ENCODE assay signal across 15 mouse cellular contexts in genomic region chr3:115971891-115972646, GRCm38 (mm10).
"Had no signal": no experiment of that assay in that cellular context is flagged by ENCODE, and none has a peak within 500 bp of the region (broad histone marks: within the 10 kb centered on the region; RNA-seq: fewer than 3 reads in every experiment).

No protein-coding gene starts in this region.

- H3K4me2 ChIP-seq: intestine, embryonic 15.5 days; kidney, embryonic 15.5 days; limb, embryonic 12.5 days; liver, embryonic 13.5 days; lung, embryonic 15.5 days; midbrain, embryonic 13.5 days; neural tube, embryonic 15.5 days; stomach, embryonic 15.5 days had no signal

- H3K9ac ChIP-seq: intestine, embryonic 15.5 days; kidney, embryonic 15.5 days; limb, embryonic 12.5 days; liver, embryonic 13.5 days; liver, postnatal 0 days; lung, embryonic 15.5 days; midbrain, embryonic 13.5 days; neural tube, embryonic 15.5 days; stomach, embryonic 15.5 days had no signal

- DNase-seq: kidney, adult 2 months; kidney, postnatal 14 days; liver; liver, embryonic 13.5 days; liver, postnatal 0 days; lung, postnatal 14 days; right cerebral cortex, adult 18-20 months had no signal

- H3K27ac ChIP-seq: intestine, embryonic 15.5 days; kidney, embryonic 15.5 days; limb, embryonic 12.5 days; liver, embryonic 13.5 days; lung, embryonic 15.5 days; macrophage; midbrain, embryonic 13.5 days; neural tube, embryonic 15.5 days; stomach, embryonic 15.5 days had no signal

- H3K9me3 ChIP-seq: intestine, embryonic 15.5 days; kidney, embryonic 15.5 days; limb, embryonic 12.5 days; liver, embryonic 13.5 days; lung, embryonic 15.5 days; midbrain, embryonic 13.5 days; neural tube, embryonic 15.5 days; stomach, embryonic 15.5 days had no signal

- H3K4me1 ChIP-seq: intestine, embryonic 15.5 days; kidney, embryonic 15.5 days; limb, embryonic 12.5 days; liver, embryonic 13.5 days; lung, embryonic 15.5 days; neural tube, embryonic 15.5 days; stomach, embryonic 15.5 days had no signal

- H3K27me3 ChIP-seq: intestine, embryonic 15.5 days; kidney, embryonic 15.5 days; limb, embryonic 12.5 days; liver, embryonic 13.5 days; lung, embryonic 15.5 days; midbrain, embryonic 13.5 days; neural tube, embryonic 15.5 days; stomach, embryonic 15.5 days had no signal

- ATAC-seq: intestine, embryonic 15.5 days; liver, postnatal 0 days; midbrain, embryonic 13.5 days had no signal

- H3K4me3 ChIP-seq: intestine, embryonic 15.5 days; kidney, embryonic 15.5 days; limb, embryonic 12.5 days; liver, embryonic 13.5 days; lung, embryonic 15.5 days; midbrain, embryonic 13.5 days; neural tube, embryonic 15.5 days; stomach, embryonic 15.5 days had no signal
